Mouse (Mus musculus): ENCODE data around the gene Ccn6. TPM values are rescaled to one million over a fixed set of nuclear protein-coding genes. Genes with fewer than 3 reads are reported as not detected.

Gene Ccn6
- polyA plus RNA-seq, 1 experiment from 2014 or later: not detected

GRCm38 (mm10) chr10:39137766-39138165 is 25.8 kb downstream of the Ccn6 start:
- Histone ChIP-seq H3K27ac (no peak overlapping the region), H3K4me3 (ENCODE audit: inconsistent target) (no peak overlapping the region), H3K36me3 (ENCODE audit: inconsistent target) (no peaks in the 10 kb centered on the region), H3K79me2 (ENCODE audit: inconsistent target) (no peaks in the 10 kb centered on the region)
- WGBS (ENCODE audit: missing documents): 100% methylated on average over 3 of the region's 3 CpGs

DNA sequence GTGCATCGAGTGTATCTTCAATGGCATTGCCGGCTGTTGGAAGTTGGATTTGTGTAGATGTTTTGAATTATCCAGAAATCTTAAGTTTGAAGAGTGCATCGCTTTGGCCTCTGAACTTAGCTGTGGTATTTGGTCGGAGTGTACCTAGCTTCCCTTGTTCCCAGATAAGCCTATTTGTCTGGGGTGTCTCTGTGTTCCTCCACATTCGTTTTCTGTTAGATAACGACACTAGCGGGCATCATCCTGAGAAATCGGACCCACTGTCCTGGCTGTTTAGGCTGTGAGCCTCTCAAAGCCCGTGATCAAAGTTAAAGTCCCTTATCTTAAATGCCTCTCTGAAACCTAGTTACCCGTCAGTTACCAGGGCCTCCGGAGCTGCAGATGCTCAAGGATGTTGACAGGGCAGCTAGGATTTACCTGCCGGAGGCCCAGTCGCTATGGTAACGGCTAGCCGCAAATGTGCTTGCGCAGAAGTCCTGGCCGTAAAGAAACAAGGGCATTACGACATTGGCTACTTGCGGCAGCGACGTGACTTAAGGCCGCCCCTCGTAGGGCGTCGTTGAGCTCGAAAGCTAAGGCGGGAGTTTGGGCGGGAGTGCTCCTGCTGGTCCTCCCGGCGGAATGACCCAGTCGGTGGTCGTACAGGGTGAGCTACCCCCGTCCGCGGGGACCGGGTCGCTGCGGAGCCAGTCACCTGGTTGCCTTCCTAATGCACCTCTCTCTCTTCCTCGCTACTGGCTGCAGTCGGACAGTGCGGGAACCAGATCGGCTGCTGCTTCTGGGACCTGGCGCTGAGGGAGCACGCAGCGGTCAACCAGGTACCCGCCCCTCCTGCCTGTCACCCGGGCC is 29.9 kb downstream of the Ccn6 start, which contains the start of the genes Fam229b and Tube1:
TSS of gene Fam229b (minus strand) at position 453 of the 849 bp plus-strand sequence.
TSS of gene Tube1 (plus strand) at position 515 of the 849 bp plus-strand sequence.
- H3K4me3 ChIP-seq (ENCODE audit: inconsistent target): peak within 1 kb of the TSS; percentile 71
- no peaks in the 10 kb centered on the region for H3K36me3 ChIP-seq (ENCODE audit: inconsistent target)
- WGBS (ENCODE audit: missing documents): 8% methylated on average over 47 of the region's 47 CpGs
- H3K79me2 ChIP-seq (ENCODE audit: inconsistent target): no peaks in the 10 kb centered on the region
- peak within 1 kb of the TSS; percentile 13; the same call in 1 of the 2 replicates for H3K27ac ChIP-seq

DNA sequence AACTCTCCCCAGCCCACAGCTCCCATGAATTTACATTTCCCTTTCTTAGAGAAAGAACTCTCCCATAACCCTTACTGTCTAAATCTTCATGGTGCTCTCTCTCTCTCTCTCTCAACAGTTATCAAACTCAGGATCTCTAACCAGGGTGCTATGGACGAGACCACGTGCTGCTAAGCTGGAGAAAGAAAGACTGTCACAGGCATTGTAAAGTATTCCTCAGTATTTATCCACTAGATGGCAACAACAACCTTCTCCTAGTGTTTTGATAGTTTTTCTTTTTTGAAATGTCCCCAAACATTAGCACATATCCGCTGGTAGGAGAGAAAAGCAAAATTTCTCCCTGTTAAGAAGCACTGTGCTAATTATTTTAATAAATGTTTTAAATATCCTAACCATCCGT is 42.2 kb downstream of the Ccn6 start:
- Histone ChIP-seq H3K27ac (no peak overlapping the region), H3K4me3 (ENCODE audit: inconsistent target) (no peak overlapping the region), H3K36me3 (ENCODE audit: inconsistent target) (no peaks in the 10 kb centered on the region), H3K79me2 (ENCODE audit: inconsistent target) (no peaks in the 10 kb centered on the region)
- 41% methylated on average over 4 of the region's 4 CpGs for WGBS (ENCODE audit: missing documents)

- WGBS (ENCODE audit: missing documents): 88% methylated on average over 4 of the region's 4 CpGs
- no peaks in the 10 kb centered on the region for H3K79me2 ChIP-seq (ENCODE audit: inconsistent target)
- no peak overlapping the region for H3K4me3 ChIP-seq (ENCODE audit: inconsistent target)
- no peaks in the 10 kb centered on the region for H3K36me3 ChIP-seq (ENCODE audit: inconsistent target)
- H3K27ac ChIP-seq: no peak overlapping the region
Measured at GRCm38 (mm10) chr10:39109489-39109874, 54.1 kb downstream of the Ccn6 start.

DNA sequence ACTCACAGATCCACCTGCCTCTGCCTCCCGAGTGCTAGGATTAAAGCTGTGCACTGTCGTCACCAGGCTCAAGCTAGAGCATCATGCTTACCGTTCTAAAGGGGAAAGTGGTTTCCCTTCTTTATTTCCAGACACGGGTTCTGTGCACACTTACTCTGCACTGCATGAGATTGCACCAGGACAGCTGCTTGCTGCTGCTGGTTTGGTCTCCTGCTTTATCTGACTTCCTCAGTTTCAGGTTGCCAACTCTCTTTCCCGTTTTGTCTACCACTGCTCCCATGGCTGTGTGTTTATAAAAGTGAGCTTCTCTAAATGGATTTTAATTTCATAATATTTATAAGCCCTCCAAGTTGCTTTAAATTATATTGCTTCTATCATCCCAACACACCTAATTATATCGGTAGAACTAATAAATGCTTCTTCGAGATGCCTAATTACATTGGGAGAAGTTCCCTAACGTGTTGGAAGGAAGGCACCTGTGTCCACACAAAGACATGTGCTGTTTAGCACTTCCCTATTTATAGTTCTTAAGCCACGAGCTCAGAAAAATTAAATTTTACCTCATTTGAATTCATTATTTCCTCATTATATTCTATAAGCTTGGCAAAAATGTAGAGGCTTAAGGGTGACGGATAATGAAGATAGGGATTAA is 54.6 kb downstream of the Ccn6 start:
- Histone ChIP-seq H3K4me3 (ENCODE audit: inconsistent target) (no peak overlapping the region), H3K79me2 (ENCODE audit: inconsistent target) (no peaks in the 10 kb centered on the region)

GRCm38 (mm10) chr10:39106935-39107334 is 56.7 kb downstream of the Ccn6 start:
- Histone ChIP-seq H3K4me3 (ENCODE audit: inconsistent target) (no peak overlapping the region), H3K36me3 (ENCODE audit: inconsistent target) (no peaks in the 10 kb centered on the region), H3K79me2 (ENCODE audit: inconsistent target) (no peaks in the 10 kb centered on the region), H3K27ac (no peak overlapping the region)
- WGBS (ENCODE audit: missing documents): 96% methylated on average over 3 of the region's 4 CpGs

More for the DNA sequence above, 54.6 kb downstream of the Ccn6 start:
- Histone ChIP-seq H3K27ac (no peak overlapping the region), H3K36me3 (ENCODE audit: inconsistent target) (no peaks in the 10 kb centered on the region)
- WGBS (ENCODE audit: missing documents): 24% methylated on average over 10 of the region's 10 CpGs

- Histone ChIP-seq H3K36me3 (ENCODE audit: inconsistent target) (no peaks in the 10 kb centered on the region), H3K4me3 (ENCODE audit: inconsistent target) (no peak overlapping the region), H3K79me2 (ENCODE audit: inconsistent target) (no peaks in the 10 kb centered on the region), H3K27ac (no peak overlapping the region)
- 89% methylated on average over 3 of the region's 3 CpGs for WGBS (ENCODE audit: missing documents)
Measured at GRCm38 (mm10) chr10:39106413-39106812, 57.2 kb downstream of the Ccn6 start.

DNA sequence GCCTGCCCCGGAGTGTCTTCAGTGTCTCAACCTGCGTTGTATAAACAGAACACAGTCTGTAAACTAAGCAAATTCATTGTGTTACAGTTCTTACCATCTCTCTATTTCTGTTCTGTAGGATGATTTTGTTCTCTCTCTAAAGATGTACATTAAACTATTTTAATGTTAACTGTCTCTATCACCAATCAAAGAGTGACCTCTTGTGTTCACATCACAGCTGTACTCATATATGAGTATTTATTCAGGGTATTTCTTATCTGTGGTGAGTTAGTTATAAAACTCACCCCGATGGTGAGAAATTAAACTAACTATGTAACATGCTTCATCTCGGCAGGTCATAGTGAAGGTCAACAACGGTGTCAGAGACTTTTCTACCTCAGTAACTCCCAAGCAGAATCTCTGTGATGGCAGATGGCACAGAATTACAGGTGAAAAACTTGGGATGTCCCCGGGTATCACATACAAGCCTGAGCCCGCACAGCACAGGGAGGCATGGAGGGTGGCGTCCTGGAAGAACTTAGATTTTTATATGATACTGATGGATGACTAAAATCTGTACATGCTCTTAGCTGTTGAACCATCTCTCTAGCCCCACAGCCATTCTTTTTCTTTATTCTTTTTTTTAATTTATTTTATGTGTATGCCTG is 58.7 kb downstream of the Ccn6 start:
- H3K36me3 ChIP-seq (ENCODE audit: inconsistent target): no peaks in the 10 kb centered on the region
- H3K79me2 ChIP-seq (ENCODE audit: inconsistent target): no peaks in the 10 kb centered on the region
- no peak overlapping the region for H3K27ac ChIP-seq
- 92% methylated on average over 8 of the region's 8 CpGs for WGBS (ENCODE audit: missing documents)
- no peak overlapping the region for H3K4me3 ChIP-seq (ENCODE audit: inconsistent target)

Other genes starting within 250 kb of the Ccn6 start
- 0.06 TPM in 1 of 3 replicates, not detected in the others for gene Lama4, start 198.3 kb downstream of the Ccn6 start, polyA plus RNA-seq (2018)
- gene Fam229b, start 29.9 kb downstream of the Ccn6 start, polyA plus RNA-seq (2018): 0.85 to 3.3 TPM (median 1.4 TPM) in 3 replicates
- gene Tube1, start 29.8 kb downstream of the Ccn6 start, polyA plus RNA-seq (2018): 0.69 to 2.1 TPM (median 0.73 TPM) in 3 replicates
- gene Fyn, start 205.1 kb upstream of the Ccn6 start, polyA plus RNA-seq (2018): 11.3 to 23.4 TPM (median 18.6 TPM) in 3 replicates